Mouse (Mus musculus): ENCODE results near the gene Arfgap2.
"Not testable (repeated sequence)": the region's sequence is repeated elsewhere in the genome, so short reads cannot be mapped to it uniquely, and the experiment has no call there.

Gene Arfgap2

GRCm38 (mm10) chr2:91264711-91265681, at the start of gene Arfgap2:
TSS of gene Arfgap2 (plus strand) at chr2:91264974.
- peak; percentile 94 for DNase-seq (ENCODE audit: low read depth, low spot score)

- DNase-seq (ENCODE audit: low read depth, low spot score) = no peak
These were observed 47.7 kb upstream of the Arfgap2 start for GRCm38 (mm10) chr2:91217032-91217431.

GRCm38 (mm10) chr2:91220501-91220900, 44.3 kb upstream of the Arfgap2 start:
- DNase-seq (ENCODE audit: low read depth, low spot score) = no peak

GRCm38 (mm10) chr2:91223614-91224013, 41.2 kb upstream of the Arfgap2 start:
- no peak for DNase-seq (ENCODE audit: low read depth, low spot score)

- no peak for DNase-seq (ENCODE audit: low read depth, low spot score)
These were observed 35.0 kb upstream of the Arfgap2 start for GRCm38 (mm10) chr2:91229735-91230134.

- peak; percentile 97 for DNase-seq (ENCODE audit: low read depth, low spot score)
These were observed 27.9 kb upstream of the Arfgap2 start, which contains the start of gene Ddb2 for GRCm38 (mm10) chr2:91236601-91237510. TSS of gene Ddb2 (minus strand) at chr2:91236982.

GRCm38 (mm10) chr2:91237511-91238080, 27.2 kb upstream of the Arfgap2 start:
- not testable (repeated sequence) for DNase-seq (ENCODE audit: low read depth, low spot score)

- no peak for DNase-seq (ENCODE audit: low read depth, low spot score)
These were observed 22.2 kb upstream of the Arfgap2 start for GRCm38 (mm10) chr2:91242547-91242946.

GRCm38 (mm10) chr2:91243416-91243815, 21.4 kb upstream of the Arfgap2 start:
- no peak for DNase-seq (ENCODE audit: low read depth, low spot score)

- no peak for DNase-seq (ENCODE audit: low read depth, low spot score)
These were observed 20.1 kb upstream of the Arfgap2 start for GRCm38 (mm10) chr2:91244557-91245228.

GRCm38 (mm10) chr2:91248366-91248765, 16.4 kb upstream of the Arfgap2 start:
- DNase-seq (ENCODE audit: low read depth, low spot score) = no peak

GRCm38 (mm10) chr2:91252001-91252400, 12.8 kb upstream of the Arfgap2 start:
- DNase-seq (ENCODE audit: low read depth, low spot score) = no peak

- no peak for DNase-seq (ENCODE audit: low read depth, low spot score)
These were observed 12.3 kb upstream of the Arfgap2 start for GRCm38 (mm10) chr2:91252512-91252911.

- no peak for DNase-seq (ENCODE audit: low read depth, low spot score)
These were observed 9.9 kb upstream of the Arfgap2 start for GRCm38 (mm10) chr2:91254725-91255380.

GRCm38 (mm10) chr2:91255661-91256150, 9.1 kb upstream of the Arfgap2 start, which contains the start of gene Pacsin3:
TSS of gene Pacsin3 (plus strand) at chr2:91255954.
- no peak for DNase-seq (ENCODE audit: low read depth, low spot score)

- no peak for DNase-seq (ENCODE audit: low read depth, low spot score)
These were observed 8.3 kb upstream of the Arfgap2 start for GRCm38 (mm10) chr2:91256256-91257125.

GRCm38 (mm10) chr2:91257126-91257980, 7.4 kb upstream of the Arfgap2 start:
- no peak for DNase-seq (ENCODE audit: low read depth, low spot score)

GRCm38 (mm10) chr2:91258054-91258453, 6.7 kb upstream of the Arfgap2 start:
- DNase-seq (ENCODE audit: low read depth, low spot score) = no peak
